ENCODE assay signal across 28 mouse cellular contexts in genomic region chr5:13255353-13255752, GRCm38 (mm10).
DNase-seq lines count a peak whose midpoint lies in the region; ATAC-seq and TF ChIP-seq lines count a peak whose summit lies in the region.
"Had no signal": no experiment of that assay in that cellular context is flagged by ENCODE, and none has a peak within 500 bp of the region (broad histone marks: within the 10 kb centered on the region; RNA-seq: fewer than 3 reads in every experiment).

No protein-coding gene starts in this region.

- TF ChIP-seq CTCF in intestine, postnatal 0 days (IDR thresholded peaks at IDR 0.05; ENCODE audit: low read depth): no peak
- no peak for TF ChIP-seq CTCF in lung, embryonic 14.5 days (IDR thresholded peaks at IDR 0.05; ENCODE audit: low read depth)
- no peak for TF ChIP-seq CTCF in lung, postnatal 0 days (IDR thresholded peaks at IDR 0.05)

- WGBS in intestine, embryonic 14.5 days: 49% methylated on average over 3 of the region's 3 CpGs
- WGBS in intestine, postnatal 0 days: 52% methylated on average over 3 of the region's 3 CpGs
- 34% methylated on average over 3 of the region's 3 CpGs for WGBS in lung, embryonic 14.5 days
- 30% methylated on average over 3 of the region's 3 CpGs for WGBS in lung, postnatal 0 days
- WGBS in limb, embryonic 15.5 days: 20% methylated on average over 3 of the region's 3 CpGs

- no peak overlapping the region for H3K9ac ChIP-seq in intestine, embryonic 14.5 days (ENCODE audit: low read length)
- H3K9ac ChIP-seq in intestine, postnatal 0 days (ENCODE audit: low read depth, low read length): no peak overlapping the region
- H3K9ac ChIP-seq in lung, embryonic 14.5 days: no peak overlapping the region
- no peak overlapping the region for H3K9ac ChIP-seq in lung, postnatal 0 days (replicated peaks; ENCODE audit: low read depth)
- H3K9ac ChIP-seq in limb, embryonic 15.5 days: no peak overlapping the region
- H3K9ac ChIP-seq: embryonic facial prominence, embryonic 13.5 days; forebrain, embryonic 13.5 days; heart, embryonic 13.5 days; hindbrain, embryonic 14.5 days had no signal

- ATAC-seq in intestine, embryonic 14.5 days (replicated peaks; ENCODE audit: low FRiP score, low TSS enrichment, low read depth): no peak
- no peak for ATAC-seq in intestine, postnatal 0 days
- ATAC-seq in lung, embryonic 14.5 days (ENCODE audit: insufficient read depth): peak; percentile 81; the same call in 1 of the 2 replicates
- ATAC-seq in lung, postnatal 0 days: 0 out of 2 replicates have a peak, but pooled peaks have one; percentile 12
- ATAC-seq in limb, embryonic 15.5 days (ENCODE audit: insufficient number of reproducible peaks, low FRiP score, low TSS enrichment, low read depth): peak; percentile 71; the same call in 1 of the 2 replicates
- ATAC-seq: forebrain, embryonic 13.5 days; forebrain, embryonic 16.5 days; Patski had no signal

- no peak overlapping the region for H3K4me2 ChIP-seq in intestine, embryonic 14.5 days (ENCODE audit: low read length)
- H3K4me2 ChIP-seq in intestine, postnatal 0 days (replicated peaks; ENCODE audit: low read depth): no peak overlapping the region
- H3K4me2 ChIP-seq in lung, embryonic 14.5 days: no peak overlapping the region
- H3K4me2 ChIP-seq in lung, postnatal 0 days (replicated peaks; ENCODE audit: low read depth, low read length): no peak overlapping the region
- no peak overlapping the region for H3K4me2 ChIP-seq in limb, embryonic 15.5 days
- H3K4me2 ChIP-seq: embryonic facial prominence, embryonic 13.5 days; forebrain, embryonic 13.5 days; heart, embryonic 13.5 days; hindbrain, embryonic 14.5 days had no signal

- TF ChIP-seq EP300 in lung, postnatal 0 days (IDR thresholded peaks at IDR 0.05): no peak

- no peaks in the 10 kb centered on the region for H3K9me3 ChIP-seq in intestine, embryonic 14.5 days (ENCODE audit: control insufficient read depth, low read length)
- no peaks in the 10 kb centered on the region for H3K9me3 ChIP-seq in intestine, postnatal 0 days (ENCODE audit: control insufficient read depth)
- no peaks in the 10 kb centered on the region for H3K9me3 ChIP-seq in lung, embryonic 14.5 days (ENCODE audit: low read depth, low read length)
- no peaks in the 10 kb centered on the region for H3K9me3 ChIP-seq in lung, postnatal 0 days (ENCODE audit: low read length)
- H3K9me3 ChIP-seq in limb, embryonic 15.5 days: no peaks in the 10 kb centered on the region
- H3K9me3 ChIP-seq: embryonic facial prominence, embryonic 13.5 days; forebrain, embryonic 10.5 days; forebrain, embryonic 13.5 days; G1E; heart, embryonic 10.5 days; heart, embryonic 13.5 days had no signal

- no peaks in the 10 kb centered on the region for H3K4me1 ChIP-seq in intestine, embryonic 14.5 days (replicated peaks; ENCODE audit: control insufficient read depth, insufficient read depth, low read length)
- H3K4me1 ChIP-seq in intestine, postnatal 0 days (replicated peaks; ENCODE audit: control insufficient read depth, insufficient read depth, low read length): no peaks in the 10 kb centered on the region
- H3K4me1 ChIP-seq in lung, embryonic 14.5 days (ENCODE audit: insufficient read depth): no peaks in the 10 kb centered on the region
- H3K4me1 ChIP-seq in lung, postnatal 0 days (ENCODE audit: insufficient read depth, low read depth, low read length): no peaks in the 10 kb centered on the region
- H3K4me1 ChIP-seq in limb, embryonic 15.5 days: no peaks in the 10 kb centered on the region
- H3K4me1 ChIP-seq: embryonic facial prominence, embryonic 13.5 days; forebrain, embryonic 10.5 days; forebrain, embryonic 13.5 days; heart, embryonic 10.5 days; heart, embryonic 13.5 days had no signal

- no peak for DNase-seq in intestine, embryonic 14.5 days (ENCODE audit: low spot score)
- peak; percentile 77 for DNase-seq in lung, embryonic 14.5 days
- no peak for DNase-seq in lung, adult 18-20 months
- peak; percentile 64 for DNase-seq in lung, postnatal 0 days (ENCODE audit: low spot score)
- no peak for DNase-seq in lung, postnatal 36 days
- DNase-seq: adrenal gland, postnatal 10 days; adrenal gland, postnatal 36 days; B cell, adult 2 months; cerebellum, adult 2 months; cerebellum, adult 9-11 months; cerebellum, postnatal 25 days; gastrocnemius, postnatal 10 days; gastrocnemius, postnatal 36 days; heart, adult 2 months; heart, postnatal 14 days; heart, postnatal 4 days had no signal

- H3K36me3 ChIP-seq in intestine, embryonic 14.5 days (ENCODE audit: control insufficient read depth, insufficient read depth, low read length): no peaks in the 10 kb centered on the region
- no peaks in the 10 kb centered on the region for H3K36me3 ChIP-seq in intestine, postnatal 0 days (ENCODE audit: control insufficient read depth, insufficient read depth)
- H3K36me3 ChIP-seq in lung, embryonic 14.5 days (ENCODE audit: insufficient read depth): no peaks in the 10 kb centered on the region
- no peaks in the 10 kb centered on the region for H3K36me3 ChIP-seq in lung, postnatal 0 days (ENCODE audit: insufficient read depth, low read length)
- no peaks in the 10 kb centered on the region for H3K36me3 ChIP-seq in limb, embryonic 15.5 days
- H3K36me3 ChIP-seq: embryonic facial prominence, embryonic 13.5 days; forebrain, embryonic 10.5 days; G1E; heart, embryonic 10.5 days; heart, embryonic 13.5 days had no signal

- H3K4me3 ChIP-seq in intestine, embryonic 14.5 days (ENCODE audit: low read depth, low read length): no peak overlapping the region
- H3K4me3 ChIP-seq in intestine, postnatal 0 days (ENCODE audit: low read depth, low read length): no peak overlapping the region
- no peak overlapping the region for H3K4me3 ChIP-seq in lung, embryonic 14.5 days (ENCODE audit: low read depth, low read length)
- no peak overlapping the region for H3K4me3 ChIP-seq in lung, postnatal 0 days (ENCODE audit: low read depth, low read length)
- H3K4me3 ChIP-seq in limb, embryonic 15.5 days: no peak overlapping the region
- H3K4me3 ChIP-seq: embryonic facial prominence, embryonic 13.5 days; forebrain, embryonic 10.5 days; forebrain, embryonic 13.5 days; heart, adult 2 months; heart, embryonic 10.5 days; heart, embryonic 13.5 days had no signal

- H3K27me3 ChIP-seq in intestine, embryonic 14.5 days (replicated peaks; ENCODE audit: control insufficient read depth, insufficient read depth, low read length): no peaks in the 10 kb centered on the region
- H3K27me3 ChIP-seq in intestine, postnatal 0 days (replicated peaks; ENCODE audit: control insufficient read depth, insufficient read depth, low read length): no peaks in the 10 kb centered on the region
- no peaks in the 10 kb centered on the region for H3K27me3 ChIP-seq in lung, embryonic 14.5 days (ENCODE audit: insufficient read depth, low read length)
- H3K27me3 ChIP-seq in lung, postnatal 0 days (replicated peaks; ENCODE audit: insufficient read depth, low read length): no peaks in the 10 kb centered on the region
- no peaks in the 10 kb centered on the region for H3K27me3 ChIP-seq in limb, embryonic 15.5 days
- H3K27me3 ChIP-seq: CH12.LX; embryonic facial prominence, embryonic 13.5 days; forebrain, embryonic 13.5 days; heart, embryonic 13.5 days; Patski had no signal

- H3K27ac ChIP-seq in intestine, embryonic 14.5 days (ENCODE audit: low read depth): 0 out of 2 replicates have a peak overlapping the region, but pooled peaks have one; percentile 33
- H3K27ac ChIP-seq in intestine, postnatal 0 days (ENCODE audit: low read depth, low read length): no peak overlapping the region
- no peak overlapping the region for H3K27ac ChIP-seq in lung, embryonic 14.5 days (ENCODE audit: low read depth)
- H3K27ac ChIP-seq in lung, postnatal 0 days (ENCODE audit: low read length): no peak overlapping the region
- no peak overlapping the region for H3K27ac ChIP-seq in limb, embryonic 15.5 days
- H3K27ac ChIP-seq: embryonic facial prominence, embryonic 13.5 days; forebrain, embryonic 10.5 days; forebrain, embryonic 13.5 days; heart, adult 2 months; heart, embryonic 10.5 days; heart, embryonic 13.5 days; hindbrain, embryonic 14.5 days had no signal

Comparison
In these comparisons a context has a peak if more than half of its experiments do, and no peak if none do; other contexts are left out.
1. DNase-seq: peak in lung, embryonic 14.5 days (single experiment) and lung, postnatal 0 days (single experiment); none in intestine, embryonic 14.5 days (single experiment), lung, adult 18-20 months (0 of 2) and lung, postnatal 36 days (single experiment).
2. ATAC-seq: peak in lung, embryonic 14.5 days (single experiment), lung, postnatal 0 days (single experiment) and limb, embryonic 15.5 days (single experiment); none in intestine, embryonic 14.5 days (single experiment) and intestine, postnatal 0 days (single experiment).